Mouse (Mus musculus) ES-E14 (cell line): ENCODE results near the gene Cyba.

ENCODE experiments used
- HCFC1 ChIP-seq: IDR thresholded peaks from 2 replicates; pipeline ENCODE4 v1.6.1; 2012; ENCODE audit warnings: low read length, inconsistent platforms, borderline replicate concordance; ENCODE audit not compliant: insufficient read depth
- ZNF384 ChIP-seq: IDR thresholded peaks from 2 replicates; pipeline ENCODE4 v1.6.1; 2012; ENCODE audit warnings: low read depth, low read length, inconsistent platforms

DNA sequence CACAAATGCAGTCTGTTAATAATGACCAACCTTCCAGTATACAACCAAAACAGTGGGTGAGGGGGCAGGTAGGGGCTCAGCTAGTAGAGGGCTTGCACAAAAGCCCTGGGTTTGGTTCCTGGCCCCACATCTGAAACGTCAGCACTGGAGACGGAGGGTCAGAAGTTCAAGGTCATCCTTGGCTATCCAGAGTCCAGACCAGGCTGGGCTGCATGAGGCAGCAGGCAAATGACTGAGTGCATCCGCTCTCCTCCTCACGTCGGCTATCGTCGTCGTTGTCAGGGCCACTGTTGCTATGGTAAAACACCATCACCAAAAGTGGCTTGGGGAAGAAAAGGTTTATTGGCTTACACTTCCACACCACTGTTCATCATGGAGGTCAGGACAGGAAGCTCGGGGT lies 18.4 kb downstream of the Cyba start:
- no peak for TF ChIP-seq HCFC1
- no peak for TF ChIP-seq ZNF384
